Mouse (Mus musculus): ENCODE data around the gene H2-Oa. TPM values are rescaled to one million over a fixed set of nuclear protein-coding genes. Genes with fewer than 3 reads are reported as not detected.

Gene H2-Oa
- polyA plus RNA-seq, 1 experiment from 2014 or later = 0.37 TPM

DNA sequence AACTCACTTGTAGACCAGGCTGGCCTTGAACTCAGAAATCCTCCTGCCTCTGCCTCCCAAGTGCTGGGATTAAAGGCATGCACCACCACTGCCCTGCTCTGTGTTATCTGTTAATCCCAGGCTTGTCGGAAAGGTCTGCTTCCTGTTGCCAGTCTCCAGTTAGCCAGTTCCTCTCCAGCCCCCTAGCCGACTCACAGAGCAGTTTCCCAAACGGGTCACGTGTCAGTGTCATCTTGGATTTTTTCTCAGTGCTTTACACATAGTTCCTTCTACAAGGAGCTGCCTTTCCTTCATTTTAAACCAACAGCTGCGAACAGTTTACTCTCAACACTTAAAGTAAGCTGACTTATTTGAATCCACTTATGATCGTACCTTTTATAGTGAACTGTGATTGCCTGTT lies 32.5 kb downstream of the H2-Oa start:
- H3K27me3 ChIP-seq (replicated peaks) = peaks cover 18% of the 10 kb centered on the region
- H3K4me2 ChIP-seq = peak overlapping the region; percentile 31
- peak overlapping the region; percentile 30; the same call in 1 of the 2 replicates for H3K27ac ChIP-seq
- 34% methylated on average over 6 of the region's 6 CpGs for WGBS (ENCODE audit: insufficient replicate concordance)
- ATAC-seq = no peak
- H3K9ac ChIP-seq = no peak overlapping the region
- no peaks in the 10 kb centered on the region for H3K36me3 ChIP-seq
- H3K9me3 ChIP-seq (replicated peaks) = no peaks in the 10 kb centered on the region
- H3K4me1 ChIP-seq = peaks cover 81% of the 10 kb centered on the region
- no peak overlapping the region for H3K4me3 ChIP-seq

GRCm38 (mm10) chr17:34126826-34127420 lies 34.8 kb downstream of the H2-Oa start:
- Histone ChIP-seq H3K27ac (peak overlapping the region; percentile 24; the same call in 1 of the 2 replicates), H3K4me2 (no peak overlapping the region)
- WGBS (ENCODE audit: insufficient replicate concordance) = 65% methylated on average over 9 of the region's 9 CpGs

GRCm38 (mm10) chr17:34127475-34127874 lies 35.3 kb downstream of the H2-Oa start:
- Histone ChIP-seq H3K9ac (peak overlapping the region; percentile 25; the same call in 1 of the 2 replicates), H3K4me2 (peak overlapping the region; percentile 13; the same call in 1 of the 2 replicates), H3K4me3 (no peak overlapping the region), H3K4me1 (peaks cover 67% of the 10 kb centered on the region), H3K27me3 (replicated peaks) (peaks cover 40% of the 10 kb centered on the region), H3K36me3 (no peaks in the 10 kb centered on the region), H3K27ac (no peak overlapping the region), H3K9me3 (replicated peaks) (no peaks in the 10 kb centered on the region)
- WGBS (ENCODE audit: insufficient replicate concordance) = 10% methylated on average over 6 of the region's 6 CpGs
- peak; percentile 50; the same call in 1 of the 2 replicates for ATAC-seq

More at GRCm38 (mm10) chr17:34126826-34127420, 34.8 kb downstream of the H2-Oa start:
- peaks cover 40% of the 10 kb centered on the region for H3K27me3 ChIP-seq (replicated peaks)
- H3K4me3 ChIP-seq = no peak overlapping the region
- 0 out of 2 replicates have a peak overlapping the region, but pooled peaks have one; percentile 25 for H3K9ac ChIP-seq
- no peaks in the 10 kb centered on the region for H3K36me3 ChIP-seq
- H3K9me3 ChIP-seq (replicated peaks) = no peaks in the 10 kb centered on the region
- ATAC-seq = no peak
- peaks cover 68% of the 10 kb centered on the region for H3K4me1 ChIP-seq

- H3K4me1 ChIP-seq = peaks cover 59% of the 10 kb centered on the region
- H3K27me3 ChIP-seq (replicated peaks) = peaks cover 40% of the 10 kb centered on the region
- no peak for ATAC-seq
- peak overlapping the region; percentile 24 for H3K4me2 ChIP-seq
- H3K9ac ChIP-seq = no peak overlapping the region
- H3K36me3 ChIP-seq = no peaks in the 10 kb centered on the region
- H3K4me3 ChIP-seq = no peak overlapping the region
- 26% methylated on average over 13 of the region's 13 CpGs for WGBS (ENCODE audit: insufficient replicate concordance)
- no peak overlapping the region for H3K27ac ChIP-seq
- H3K9me3 ChIP-seq (replicated peaks) = no peaks in the 10 kb centered on the region
Measured at GRCm38 (mm10) chr17:34128264-34128937, 36.3 kb downstream of the H2-Oa start.

DNA sequence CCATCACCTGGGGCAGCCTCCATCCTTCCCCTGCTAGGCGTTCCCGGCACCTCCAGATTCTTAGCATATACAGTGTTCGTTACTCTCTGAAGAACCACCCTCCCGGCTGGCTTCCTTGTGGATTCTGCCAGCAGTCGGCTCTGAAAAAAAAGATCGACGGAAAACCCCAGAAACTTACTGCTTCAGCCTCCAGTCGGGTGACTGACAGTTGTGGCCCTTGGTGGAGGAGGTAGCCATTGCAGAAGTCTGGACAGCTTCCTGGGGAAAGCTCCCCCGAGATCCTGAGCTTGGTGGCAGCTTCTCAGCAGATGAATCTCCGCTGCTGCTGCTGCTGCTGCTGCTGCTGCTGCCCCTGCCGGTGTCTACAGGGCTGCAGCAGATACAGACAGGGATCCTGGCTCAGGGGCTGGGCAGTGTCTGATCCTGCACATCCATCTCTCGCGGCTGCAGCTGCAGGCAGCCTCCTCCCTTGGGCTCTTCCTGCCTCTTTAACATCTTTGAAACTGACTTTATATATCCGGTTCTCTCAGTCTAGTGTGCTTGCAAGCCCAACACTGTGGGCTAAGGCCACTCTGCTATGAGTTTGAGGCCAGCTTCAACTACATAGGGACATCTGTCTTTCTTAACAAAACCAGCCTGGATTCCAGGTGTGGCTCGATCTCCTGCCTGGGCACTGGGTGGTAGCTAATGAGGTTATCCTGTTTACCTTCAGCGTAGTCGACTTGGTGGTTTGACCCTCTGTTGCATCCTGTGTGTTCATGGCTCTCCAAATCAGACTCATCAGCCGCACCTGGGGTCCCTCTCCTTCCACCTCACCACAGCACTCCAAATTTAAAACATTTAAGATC lies 37.0 kb downstream of the H2-Oa start:
- Histone ChIP-seq H3K4me3 (no peak overlapping the region), H3K27me3 (replicated peaks) (peaks cover 40% of the 10 kb centered on the region), H3K4me2 (peak overlapping the region; percentile 24), H3K4me1 (peaks cover 51% of the 10 kb centered on the region), H3K27ac (no peak overlapping the region), H3K9me3 (replicated peaks) (no peaks in the 10 kb centered on the region), H3K36me3 (no peaks in the 10 kb centered on the region), H3K9ac (no peak overlapping the region)
- 16% methylated on average over 18 of the region's 18 CpGs for WGBS (ENCODE audit: insufficient replicate concordance)
- no peak for ATAC-seq

DNA sequence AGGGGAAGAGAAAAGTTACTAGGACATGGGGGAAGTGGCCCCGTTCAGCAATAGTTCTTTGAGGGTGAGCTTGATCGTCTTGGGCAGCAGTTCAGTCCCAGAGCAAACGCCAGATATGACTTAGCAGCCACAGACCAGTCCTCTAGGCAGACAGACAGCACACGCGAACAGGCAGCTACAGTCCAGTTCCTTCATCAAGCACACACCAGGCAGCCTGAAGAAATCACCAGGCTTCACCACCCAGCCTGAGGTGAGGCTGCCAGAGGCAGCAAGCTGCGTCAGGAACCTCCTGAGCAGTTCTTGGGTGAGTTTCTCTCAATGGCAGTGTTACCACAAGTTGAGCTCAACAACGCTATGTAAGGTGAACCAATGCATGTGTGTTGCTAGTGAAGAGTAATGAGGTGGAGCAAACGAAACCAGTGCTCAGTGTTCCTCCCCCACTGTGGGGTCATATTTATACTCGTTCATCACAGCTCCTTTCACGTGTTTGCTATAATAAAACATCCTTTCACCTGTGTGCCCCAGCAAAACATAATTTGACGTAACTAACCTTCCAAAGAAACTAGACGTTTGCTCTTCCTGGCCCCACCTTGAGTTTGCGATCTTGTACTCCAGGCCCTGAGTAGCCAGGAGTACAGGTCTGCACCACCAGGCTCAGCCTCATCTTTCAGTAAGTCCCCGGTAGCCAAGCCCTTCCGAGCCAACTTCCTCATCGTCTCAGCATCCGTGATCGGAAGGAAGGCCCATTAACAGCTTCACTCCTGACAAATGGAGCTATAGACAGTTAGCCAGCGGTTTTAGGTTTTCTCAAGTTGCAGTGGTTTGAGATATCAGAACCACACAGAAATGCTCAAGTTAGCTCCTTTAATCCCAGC lies 38.2 kb downstream of the H2-Oa start:
- no peak overlapping the region for H3K4me2 ChIP-seq
- no peak overlapping the region for H3K27ac ChIP-seq
- ATAC-seq = no peak
- H3K9ac ChIP-seq = no peak overlapping the region
- H3K9me3 ChIP-seq (replicated peaks) = no peaks in the 10 kb centered on the region
- H3K36me3 ChIP-seq = no peaks in the 10 kb centered on the region
- H3K4me3 ChIP-seq = no peak overlapping the region
- peaks cover 41% of the 10 kb centered on the region for H3K4me1 ChIP-seq
- 61% methylated on average over 19 of the region's 19 CpGs for WGBS (ENCODE audit: insufficient replicate concordance)
- peaks cover 40% of the 10 kb centered on the region for H3K27me3 ChIP-seq (replicated peaks)

- Histone ChIP-seq H3K4me3 (no peak overlapping the region), H3K27me3 (replicated peaks) (peaks cover 53% of the 10 kb centered on the region), H3K36me3 (no peaks in the 10 kb centered on the region), H3K9ac (no peak overlapping the region), H3K4me1 (peaks cover 36% of the 10 kb centered on the region), H3K9me3 (replicated peaks) (no peaks in the 10 kb centered on the region), H3K4me2 (no peak overlapping the region), H3K27ac (no peak overlapping the region)
- 71% methylated on average over 7 of the region's 7 CpGs for WGBS (ENCODE audit: insufficient replicate concordance)
- no peak for ATAC-seq
Measured at GRCm38 (mm10) chr17:34131911-34132310, 39.8 kb downstream of the H2-Oa start.

DNA sequence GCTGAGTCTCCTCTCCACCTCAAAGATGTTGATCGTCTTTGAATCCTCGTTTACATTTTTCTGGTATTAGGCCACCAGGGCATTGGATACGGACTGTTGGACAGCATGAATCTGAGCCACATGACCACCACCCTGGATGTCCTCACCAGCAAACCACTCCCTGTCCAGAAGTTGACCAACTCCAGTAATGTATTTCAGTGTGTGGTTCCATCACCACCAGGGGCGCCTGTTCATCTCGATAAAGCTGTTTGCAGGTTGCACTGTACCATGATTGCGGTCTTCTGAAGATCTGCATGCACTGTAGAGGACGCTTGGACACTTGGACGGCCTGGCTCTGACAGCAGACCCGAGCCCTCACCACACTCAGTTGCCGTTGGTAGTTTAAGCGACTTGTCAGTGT lies 41.1 kb downstream of the H2-Oa start:
- peaks cover 22% of the 10 kb centered on the region for H3K4me1 ChIP-seq
- 64% methylated on average over 11 of the region's 11 CpGs for WGBS (ENCODE audit: insufficient replicate concordance)
- no peaks in the 10 kb centered on the region for H3K36me3 ChIP-seq
- ATAC-seq = no peak
- no peak overlapping the region for H3K27ac ChIP-seq
- no peak overlapping the region for H3K4me3 ChIP-seq
- H3K27me3 ChIP-seq (replicated peaks) = peaks cover 63% of the 10 kb centered on the region
- H3K9ac ChIP-seq = no peak overlapping the region
- H3K4me2 ChIP-seq = no peak overlapping the region
- no peaks in the 10 kb centered on the region for H3K9me3 ChIP-seq (replicated peaks)

DNA sequence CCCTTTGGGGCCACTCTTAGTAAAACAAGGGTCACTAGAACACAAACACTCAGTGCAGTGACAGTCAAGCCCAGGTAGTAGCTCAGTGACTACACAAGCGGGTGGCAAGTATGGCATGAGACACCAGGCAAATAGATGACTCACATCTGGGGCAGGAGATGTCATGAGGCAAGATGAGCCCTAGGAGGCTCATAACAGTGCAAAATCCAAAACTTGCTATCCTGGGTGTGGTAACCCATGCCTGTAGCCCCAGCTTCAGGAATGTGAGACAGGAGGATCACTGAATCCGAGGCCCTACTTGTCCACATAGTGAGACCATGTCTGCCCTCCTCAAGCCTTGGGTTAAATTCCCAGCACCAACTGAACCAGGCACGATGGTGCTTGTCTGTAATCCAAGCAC lies 42.3 kb downstream of the H2-Oa start:
- Histone ChIP-seq H3K27me3 (replicated peaks) (peaks cover 63% of the 10 kb centered on the region), H3K4me3 (no peak overlapping the region), H3K4me1 (peaks cover 13% of the 10 kb centered on the region), H3K4me2 (no peak overlapping the region), H3K36me3 (no peaks in the 10 kb centered on the region), H3K27ac (no peak overlapping the region), H3K9ac (no peak overlapping the region), H3K9me3 (replicated peaks) (no peaks in the 10 kb centered on the region)
- WGBS (ENCODE audit: insufficient replicate concordance) = 74% methylated on average over 3 of the region's 3 CpGs
- no peak for ATAC-seq

- H3K27ac ChIP-seq = no peak overlapping the region
- no peaks in the 10 kb centered on the region for H3K36me3 ChIP-seq
- peak; percentile 89 for ATAC-seq
- peak overlapping the region; percentile 37; the same call in 1 of the 2 replicates for H3K9ac ChIP-seq
- peak overlapping the region; percentile 65 for H3K4me2 ChIP-seq
- peak overlapping the region; percentile 35 for H3K4me3 ChIP-seq
- WGBS (ENCODE audit: insufficient replicate concordance) = 7% methylated on average over 31 of the region's 31 CpGs
- H3K27me3 ChIP-seq (replicated peaks) = peaks cover 63% of the 10 kb centered on the region
- peaks cover 22% of the 10 kb centered on the region for H3K4me1 ChIP-seq
- no peaks in the 10 kb centered on the region for H3K9me3 ChIP-seq (replicated peaks)
Measured at GRCm38 (mm10) chr17:34135297-34136224, 43.4 kb downstream of the H2-Oa start.
